Mouse (Mus musculus): ENCODE measurements at regions not wholly inside any gene's neighbourhood (a gene's known extent, or its start where the extent isn't known, plus 50 kb on each side); places are given as distances from the start of the nearest gene placed in this dataset.

DNA sequence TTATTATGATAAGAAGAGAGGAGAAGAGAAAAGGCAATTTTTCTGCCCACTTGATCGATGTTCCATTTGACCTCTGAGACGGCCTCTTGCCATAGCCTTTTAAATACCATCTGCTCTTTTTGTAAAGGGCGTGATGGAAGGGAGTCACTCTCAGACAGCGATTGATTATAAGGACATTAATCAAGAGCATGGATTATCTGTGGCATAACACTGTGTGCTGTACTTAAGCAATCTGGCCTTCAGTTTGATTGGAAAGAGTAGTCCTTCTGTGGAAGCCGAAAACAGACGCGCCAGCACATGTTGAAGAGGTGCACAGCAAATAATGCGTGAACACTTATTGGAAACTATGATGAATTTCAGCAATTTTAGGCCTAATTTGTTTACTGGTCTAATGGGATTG is 685.4 kb upstream of the Robo1 start:
- no peak for DNase-seq (ENCODE audit: inconsistent age in 2 of 2, low spot score in 1 of 2)

DNA sequence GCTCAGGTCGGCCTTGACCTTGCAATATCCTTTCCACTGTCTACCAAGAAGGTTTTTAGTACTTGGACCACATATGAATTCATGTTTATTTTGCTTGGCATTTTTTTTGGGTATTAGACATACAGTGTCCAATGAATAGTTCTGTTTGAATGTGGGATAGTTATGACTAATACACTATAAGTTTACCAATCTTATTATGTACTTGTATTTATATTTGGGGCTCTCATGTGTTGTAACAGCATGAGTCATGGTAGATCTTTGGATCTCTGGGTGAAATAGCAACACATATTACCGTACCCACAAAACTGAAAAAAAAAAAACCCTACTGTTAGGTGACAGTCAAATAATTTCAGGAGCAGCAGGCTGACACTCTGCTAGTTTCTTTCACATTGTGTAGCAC is 667.7 kb upstream of the Robo1 start:
- DNase-seq (ENCODE audit: inconsistent age in 2 of 2, low spot score in 1 of 2), result no peak

DNA sequence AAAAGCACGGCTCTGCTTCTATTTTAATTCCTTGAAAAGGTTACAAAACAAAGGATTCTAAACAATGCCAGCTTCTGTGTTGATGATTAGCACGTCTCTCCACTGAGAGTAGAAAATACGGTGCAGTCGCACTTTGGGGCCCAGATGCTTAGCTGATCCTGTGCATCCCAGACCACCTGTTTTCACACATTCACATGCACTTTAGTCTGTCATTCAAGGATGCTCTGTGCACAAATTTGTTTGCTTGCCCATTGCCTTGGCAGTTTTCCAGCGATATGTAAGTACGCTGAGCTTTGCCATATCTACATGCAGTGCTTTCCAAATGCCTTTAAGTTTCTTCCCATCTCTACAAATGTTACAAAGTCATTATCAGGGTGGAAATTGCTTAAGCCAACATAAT is 664.9 kb upstream of the Robo1 start:
- no peak for DNase-seq (ENCODE audit: inconsistent age in 2 of 2, low spot score in 1 of 2)

DNA sequence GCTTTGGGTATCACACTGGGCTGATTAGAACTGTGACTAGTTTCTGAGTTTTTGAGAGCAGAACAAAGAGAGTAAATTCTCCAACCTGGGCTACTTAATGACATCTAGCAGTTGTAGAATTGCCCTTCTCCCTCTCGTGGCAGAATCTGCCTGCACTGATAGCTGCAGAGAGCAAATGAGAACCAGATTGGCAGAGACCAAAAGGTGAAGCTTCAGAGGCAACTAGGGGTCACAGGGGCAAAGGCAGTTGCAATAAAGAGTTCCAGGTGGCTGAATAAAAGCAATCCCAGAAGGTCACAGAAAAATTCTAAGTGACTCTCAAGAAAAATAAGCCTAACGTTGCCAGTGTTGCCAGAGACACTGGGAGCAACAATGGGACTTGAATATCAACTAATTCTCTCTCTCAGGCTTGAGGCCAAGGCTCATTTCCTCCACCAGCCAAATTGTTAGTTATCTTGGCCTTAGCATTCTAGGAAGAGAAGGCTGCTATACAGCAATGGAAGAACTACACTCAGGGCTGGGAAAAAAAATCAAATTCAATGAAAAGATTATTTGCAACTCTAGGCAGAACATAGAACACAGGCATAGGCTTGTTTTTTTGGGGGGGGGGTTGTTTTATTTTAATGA is 629.9 kb upstream of the Robo1 start:
- DNase-seq (ENCODE audit: inconsistent age in 2 of 2, low spot score in 1 of 2), result no peak

DNA sequence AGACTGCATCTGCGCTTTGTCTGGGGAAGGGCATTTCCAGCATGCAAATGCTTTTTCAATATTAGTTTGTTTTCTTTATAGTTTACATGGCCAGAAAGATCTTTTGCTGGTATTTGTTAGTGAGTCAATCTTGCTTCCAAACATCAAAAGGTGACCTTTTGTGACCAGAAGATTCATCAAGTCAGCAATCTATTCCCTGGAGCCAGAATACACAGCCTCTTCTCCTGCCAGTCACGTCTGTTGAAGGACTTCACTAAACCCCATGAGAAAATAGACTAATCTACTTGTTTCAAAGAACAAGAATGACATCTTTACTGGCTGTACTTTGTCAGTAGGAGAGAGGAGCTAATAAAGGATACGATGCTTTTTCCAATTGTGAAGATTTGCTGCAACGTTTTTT is 614.6 kb upstream of the Robo1 start:
- peak in 1 of 2 experiments; percentile 39 for DNase-seq (ENCODE audit: inconsistent age in 2 of 2, low spot score in 1 of 2)

DNA sequence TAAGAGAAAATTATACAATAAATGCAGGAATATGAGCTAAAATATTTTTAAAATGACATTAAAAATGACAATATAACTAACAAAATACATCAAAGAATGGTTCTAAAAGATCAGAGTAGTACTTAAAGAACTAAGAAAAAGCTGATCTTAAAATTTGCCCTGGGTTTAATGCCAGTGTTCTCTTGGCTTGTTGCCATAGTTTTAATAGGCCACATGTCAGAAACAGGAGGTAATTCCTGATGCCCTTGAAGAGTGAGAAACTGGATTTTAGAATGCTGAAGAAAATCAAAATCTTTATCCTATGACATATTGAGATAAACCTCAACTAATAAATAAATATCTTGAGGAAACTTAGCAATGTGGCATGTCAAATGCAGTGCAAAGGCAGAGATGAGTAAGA is 602.3 kb upstream of the Robo1 start:
- no peak for DNase-seq (ENCODE audit: inconsistent age in 2 of 2, low spot score in 1 of 2)

DNA sequence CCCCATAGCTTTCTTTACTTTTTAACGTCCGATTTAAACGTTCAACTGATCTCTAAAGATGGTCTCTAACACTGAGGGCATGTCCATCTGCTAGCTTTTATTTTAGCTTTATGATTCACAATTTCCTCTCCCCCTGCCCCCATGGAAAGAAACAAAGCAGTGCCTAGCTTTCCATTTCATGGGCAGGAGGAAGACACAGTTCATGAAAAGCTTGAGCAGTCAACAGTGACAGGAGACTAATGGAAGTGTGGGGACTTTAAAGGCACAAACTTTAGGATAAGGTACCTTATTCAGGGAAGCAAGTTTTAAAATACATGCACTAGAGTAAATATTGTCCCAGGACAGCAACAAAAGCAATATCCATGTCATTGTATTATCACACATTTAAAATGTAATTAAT is 598.4 kb upstream of the Robo1 start:
- DNase-seq (ENCODE audit: inconsistent age in 2 of 2, low spot score in 1 of 2), result no peak

DNA sequence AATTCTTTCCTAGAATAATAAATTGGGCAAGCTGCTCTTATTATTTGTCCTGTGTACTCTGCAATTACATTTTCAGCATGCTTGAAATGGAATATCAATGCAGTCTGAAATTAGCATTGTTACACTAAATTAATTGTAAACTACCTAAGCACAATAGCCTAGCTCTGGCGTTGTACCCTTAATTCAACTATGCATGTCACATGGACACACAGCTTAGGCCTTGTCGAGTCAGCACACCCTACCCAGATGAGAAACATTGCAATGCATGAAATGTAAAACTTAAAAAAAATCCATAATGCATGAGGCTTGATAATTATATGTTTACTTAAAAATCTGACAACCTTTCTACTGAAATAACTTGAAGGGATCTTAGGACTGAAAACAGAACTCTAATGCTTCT is 596.2 kb upstream of the Robo1 start:
- no peak for DNase-seq (ENCODE audit: inconsistent age in 2 of 2, low spot score in 1 of 2)

DNA sequence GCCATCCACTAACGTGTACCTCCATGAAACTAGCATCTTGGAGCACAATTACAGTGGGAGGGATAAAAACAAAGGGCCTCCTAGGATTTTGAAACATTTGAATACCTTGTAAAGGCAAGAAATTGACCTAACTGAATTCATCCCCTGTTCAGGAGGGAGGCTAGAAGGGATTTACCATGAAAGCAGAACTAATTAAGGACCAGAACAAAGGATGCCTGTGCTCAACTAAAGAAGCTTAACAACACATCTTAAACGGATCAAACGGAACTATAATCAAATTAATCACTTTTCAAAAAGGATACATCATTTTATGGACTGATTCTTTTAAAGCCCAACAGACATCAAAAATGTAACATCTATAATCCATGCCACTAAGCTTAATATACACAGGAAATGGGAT is 590.9 kb upstream of the Robo1 start:
- DNase-seq (ENCODE audit: inconsistent age in 2 of 2, low spot score in 1 of 2), result no peak

DNA sequence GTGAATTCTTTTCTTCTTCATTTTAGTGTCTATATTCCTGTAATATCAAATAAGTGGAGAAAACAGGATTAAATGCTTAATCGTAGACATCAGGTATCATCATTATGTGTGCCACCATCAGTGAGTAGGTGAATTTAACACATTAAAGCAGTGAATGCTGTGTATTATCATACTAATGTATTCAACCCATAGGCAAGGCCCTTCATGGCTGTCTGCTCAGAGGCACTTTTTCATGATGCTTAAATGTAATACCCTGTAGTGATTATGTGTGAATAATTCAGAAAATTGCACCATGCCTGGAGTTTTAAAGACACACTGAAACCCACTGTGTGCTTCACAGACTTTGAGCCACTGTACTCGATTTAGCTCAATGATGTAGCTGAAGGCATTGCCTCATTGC is 583.2 kb upstream of the Robo1 start:
- DNase-seq (ENCODE audit: inconsistent age in 2 of 2, low spot score in 1 of 2), result no peak

DNA sequence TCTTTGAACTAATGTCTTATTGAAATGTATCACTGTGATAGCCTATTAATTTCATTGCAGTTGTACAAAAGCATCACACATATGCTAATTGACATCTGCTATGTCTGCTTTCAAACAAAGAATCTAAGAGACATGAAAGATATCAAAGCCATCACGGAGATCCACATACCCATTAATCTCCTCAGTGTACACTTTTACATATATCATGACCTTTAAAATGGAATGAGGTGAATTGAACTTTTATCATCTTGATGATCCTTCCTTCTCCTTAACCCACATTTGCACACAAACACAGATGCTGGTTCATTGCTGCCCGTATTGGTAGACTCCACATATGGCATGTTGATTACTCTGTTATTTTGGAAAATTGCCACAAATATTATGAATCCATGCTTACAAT is 570.2 kb upstream of the Robo1 start:
- DNase-seq (ENCODE audit: inconsistent age in 2 of 2, low spot score in 1 of 2), result no peak

DNA sequence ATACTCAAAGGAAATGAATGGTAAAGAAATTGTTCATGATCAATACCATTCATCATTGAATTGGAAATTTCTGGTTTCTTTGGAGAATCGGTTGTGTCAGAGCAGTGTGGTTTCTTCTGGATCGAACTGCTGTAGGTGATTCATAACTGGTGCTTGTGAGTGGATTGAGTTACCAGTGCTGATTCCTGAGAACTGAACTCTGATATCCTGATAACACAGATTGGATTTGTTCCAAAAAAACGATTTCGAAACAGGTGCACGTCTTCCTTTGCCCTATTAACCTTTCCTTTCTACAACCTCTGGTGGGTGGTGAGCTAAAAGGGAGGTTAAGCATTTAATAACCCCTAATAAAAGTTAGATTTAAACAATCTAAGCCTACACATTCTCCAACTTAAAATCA is 569.0 kb upstream of the Robo1 start:
- DNase-seq (ENCODE audit: inconsistent age in 2 of 2, low spot score in 1 of 2), result no peak

DNA sequence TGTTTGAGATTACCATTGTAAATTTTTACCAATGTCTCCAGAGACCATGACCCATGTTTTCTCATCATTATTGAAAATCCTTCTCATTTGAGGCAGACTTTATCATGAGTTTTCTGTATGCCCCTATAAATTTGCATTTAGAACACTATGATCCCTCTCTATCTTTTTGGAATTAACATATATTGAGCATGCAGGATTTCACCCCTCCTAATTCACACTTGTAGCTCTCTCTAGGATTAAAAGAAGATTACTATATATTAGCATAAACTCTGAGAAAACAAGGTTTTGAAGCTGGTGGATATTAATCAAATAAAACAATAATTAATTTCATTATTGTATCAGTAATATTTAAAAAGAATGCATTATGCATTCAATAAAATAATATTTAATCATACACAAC is 527.2 kb upstream of the Robo1 start:
- DNase-seq (ENCODE audit: inconsistent age in 2 of 2, low spot score in 1 of 2), result no peak

DNA sequence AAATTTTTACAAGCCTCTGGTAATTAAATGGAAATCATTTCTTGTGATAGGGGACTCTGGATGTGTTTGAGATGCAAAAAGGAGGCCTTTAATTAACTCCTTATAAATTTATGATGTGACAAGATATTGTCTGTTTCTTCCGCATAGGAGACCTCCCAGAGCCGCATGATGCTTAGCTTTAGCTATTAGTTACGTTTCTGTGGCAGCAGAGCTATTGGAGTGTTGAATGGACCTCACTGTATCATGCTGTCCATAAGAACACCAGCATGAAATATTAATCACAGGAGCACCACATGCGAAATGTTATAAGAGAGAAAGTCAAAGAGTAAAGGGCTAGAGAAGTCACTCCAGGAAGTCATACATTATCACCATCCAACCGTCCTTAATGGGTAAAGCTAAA is 495.3 kb upstream of the Robo1 start:
- DNase-seq (ENCODE audit: inconsistent age in 2 of 2, low spot score in 1 of 2), result no peak

DNA sequence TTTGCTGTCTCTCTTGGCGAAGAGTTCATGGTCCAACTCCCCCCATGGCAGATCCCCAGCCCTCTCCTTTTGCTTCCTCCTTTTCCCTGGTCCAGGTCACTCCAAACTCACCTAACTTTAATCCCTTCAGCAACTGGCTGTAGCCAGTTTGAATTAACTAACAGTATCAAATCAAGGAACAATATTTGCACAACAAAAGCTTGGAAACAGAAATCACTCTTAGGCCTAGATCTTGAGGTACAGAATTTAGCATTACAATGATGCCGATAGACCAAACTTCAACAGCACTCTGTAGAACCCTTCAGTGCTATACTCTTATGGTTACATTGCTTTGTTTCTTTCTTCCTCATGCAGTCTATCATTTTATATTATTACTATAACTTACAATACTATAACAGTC is 472.8 kb upstream of the Robo1 start:
- DNase-seq (ENCODE audit: inconsistent age in 2 of 2, low spot score in 1 of 2), result no peak

DNA sequence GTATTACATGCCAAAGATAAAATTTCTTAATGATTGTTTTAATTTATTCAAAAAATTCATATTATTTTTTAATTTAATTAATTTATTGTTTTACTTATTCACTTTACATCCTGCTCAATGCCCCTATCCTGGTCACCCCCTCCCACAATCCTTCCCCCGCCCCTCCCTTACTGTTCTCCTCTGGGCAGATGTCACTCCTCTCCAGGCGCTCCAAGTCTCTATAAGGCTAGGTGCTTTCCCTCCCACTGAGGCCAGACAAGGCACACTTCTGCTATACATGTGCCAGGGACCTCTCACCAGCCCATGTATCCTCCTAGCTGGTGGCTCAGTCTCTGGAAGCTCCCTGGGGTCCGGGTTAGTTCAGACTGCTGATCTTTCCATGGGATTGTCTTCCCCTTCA is 458.0 kb upstream of the Robo1 start:
- DNase-seq (ENCODE audit: inconsistent age in 2 of 2, low spot score in 1 of 2), result no peak

DNA sequence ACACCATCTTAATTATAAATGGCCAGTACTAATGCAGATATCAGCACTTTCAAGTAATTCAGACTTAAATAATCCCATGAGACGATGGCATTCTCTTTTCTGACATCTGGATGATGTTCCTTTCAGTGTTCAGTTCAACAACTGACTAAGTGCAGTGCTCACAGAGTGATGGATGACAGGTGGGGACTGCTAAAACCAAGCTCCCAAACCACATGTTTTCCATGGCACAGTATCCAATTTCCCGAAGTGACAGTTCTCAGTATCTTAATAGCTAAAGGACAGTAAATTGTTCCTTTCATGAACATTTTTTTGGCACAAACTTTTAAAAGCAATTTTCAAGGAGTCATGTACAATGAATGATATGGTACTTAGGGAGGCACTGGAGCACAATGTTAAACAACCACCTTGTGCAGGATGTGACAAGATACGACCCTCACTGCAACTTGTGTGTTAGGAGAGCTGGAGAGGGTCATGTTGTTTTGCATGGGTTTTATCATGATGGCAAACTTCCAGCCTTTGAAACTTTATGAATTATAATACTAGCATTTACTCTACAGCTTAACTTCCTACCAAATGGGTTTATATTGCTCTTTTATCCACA is 456.4 kb upstream of the Robo1 start:
- DNase-seq (ENCODE audit: inconsistent age in 2 of 2, low spot score in 1 of 2), result peak in 1 of 2 experiments; percentile 20

DNA sequence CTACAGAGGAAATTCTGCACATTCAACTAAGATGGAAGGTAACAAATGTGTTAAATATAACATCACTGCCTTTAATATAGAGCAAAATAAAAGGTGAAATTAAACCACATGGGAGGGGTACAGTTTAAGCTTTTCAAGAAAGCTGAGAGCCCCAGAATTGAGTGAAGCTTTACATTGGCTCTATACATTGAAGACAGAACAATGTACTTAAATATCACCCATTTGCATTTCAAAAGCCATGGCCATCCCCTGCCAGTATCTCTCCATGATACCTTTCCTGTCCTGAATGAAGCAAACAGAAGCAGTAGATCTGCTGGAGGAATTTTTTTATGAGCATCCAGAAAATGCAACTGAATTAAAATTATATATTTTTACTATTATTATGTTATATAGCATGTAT is 450.2 kb upstream of the Robo1 start:
- DNase-seq (ENCODE audit: inconsistent age in 2 of 2, low spot score in 1 of 2), result no peak

DNA sequence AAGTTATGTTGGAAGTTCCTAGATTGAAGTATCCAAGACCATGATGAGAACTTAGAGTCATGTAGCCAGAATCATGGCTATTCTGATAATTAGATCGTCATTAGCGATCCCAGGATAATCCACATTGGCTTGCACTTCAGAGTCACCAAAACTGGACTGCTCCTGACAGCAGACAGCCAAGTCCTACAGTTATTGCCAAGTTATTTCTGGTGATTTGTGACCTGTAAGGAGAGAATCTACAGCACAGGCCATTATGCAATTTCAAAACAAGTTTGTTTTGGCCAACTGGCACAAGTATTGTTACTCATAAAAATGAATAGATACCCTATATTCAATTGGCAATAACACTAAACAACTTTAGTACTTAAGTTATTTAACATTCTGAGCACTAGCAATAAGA is 447.9 kb upstream of the Robo1 start:
- no peak for DNase-seq (ENCODE audit: inconsistent age in 2 of 2, low spot score in 1 of 2)

DNA sequence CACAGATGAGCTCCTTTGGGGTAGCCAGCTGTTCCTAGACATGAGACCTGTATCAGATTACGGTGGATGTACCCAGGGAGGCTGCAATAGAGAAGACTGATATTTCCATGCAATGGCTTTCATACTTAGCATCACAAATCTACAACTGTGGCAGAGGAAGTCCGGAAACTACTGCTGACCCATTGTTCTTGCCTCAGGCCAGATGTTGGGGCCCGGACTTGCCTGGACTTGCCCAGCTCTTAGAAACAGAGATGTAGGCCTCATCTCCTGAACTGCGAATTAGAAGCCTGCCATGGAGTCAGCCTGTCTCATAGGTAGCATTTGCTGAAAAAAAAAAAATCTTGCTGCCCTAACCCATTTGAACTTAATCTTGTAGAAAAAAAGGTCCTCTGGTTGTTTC is 422.4 kb upstream of the Robo1 start:
- DNase-seq (ENCODE audit: inconsistent age in 2 of 2, low spot score in 1 of 2), result no peak

DNA sequence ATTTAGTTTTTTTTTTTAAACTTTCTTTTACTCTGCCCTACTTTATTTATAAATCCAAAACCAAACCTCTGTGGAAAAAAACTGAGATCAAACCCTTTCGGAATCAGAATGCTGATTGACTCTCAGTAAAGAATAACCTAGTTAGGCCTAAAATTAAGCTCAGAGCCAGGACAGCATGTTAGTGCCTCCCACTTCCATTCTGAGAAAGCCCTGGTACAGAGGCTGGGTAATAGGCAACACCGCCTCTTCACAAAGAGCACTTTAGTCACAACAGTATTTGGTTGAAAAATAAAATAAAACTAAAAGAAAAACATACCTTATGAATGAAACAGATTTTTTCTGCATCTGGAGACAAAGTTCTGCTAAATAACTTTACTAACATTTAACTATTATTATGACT is 418.4 kb upstream of the Robo1 start:
- no peak for DNase-seq (ENCODE audit: inconsistent age in 2 of 2, low spot score in 1 of 2)

DNA sequence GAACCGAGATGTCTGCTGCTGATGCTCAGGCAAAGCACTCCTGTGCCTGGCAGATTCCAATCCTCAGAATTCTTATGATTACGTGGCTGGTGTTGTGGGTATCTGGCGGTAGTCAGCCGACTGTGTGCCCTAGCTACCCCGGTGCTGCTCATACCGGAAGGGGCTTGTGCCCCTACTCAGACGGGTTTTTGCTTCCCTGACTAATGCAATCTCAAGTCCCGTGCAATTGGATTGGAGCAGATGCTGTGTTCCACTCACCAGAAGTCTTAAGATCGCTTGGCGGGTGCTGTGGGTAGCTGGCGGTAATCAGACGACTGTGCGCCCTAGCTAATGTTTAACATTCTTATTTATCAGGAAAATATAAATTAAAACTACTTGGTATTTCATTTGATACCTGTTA is 385.0 kb upstream of the Robo1 start:
- no peak for DNase-seq (ENCODE audit: inconsistent age in 2 of 2, low spot score in 1 of 2)

DNA sequence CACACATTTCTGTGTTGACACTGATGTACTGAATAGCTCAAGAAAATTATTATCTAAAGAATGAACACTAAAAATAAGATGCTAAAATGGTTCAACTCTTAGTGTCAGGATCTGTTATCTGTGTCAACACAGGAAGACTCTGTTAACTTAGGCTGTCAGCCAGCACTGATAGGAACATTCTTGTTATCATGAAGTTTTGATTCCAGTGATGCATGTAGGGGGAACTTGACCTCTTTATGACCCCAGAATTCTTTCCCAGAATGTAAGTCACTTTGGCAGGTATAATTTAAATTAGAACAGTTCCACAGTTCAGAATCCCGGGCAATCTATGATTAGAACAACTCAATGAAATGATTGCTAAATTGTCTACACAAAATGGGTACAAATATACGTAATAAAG is 363.9 kb upstream of the Robo1 start:
- DNase-seq (ENCODE audit: inconsistent age in 2 of 2, low spot score in 1 of 2), result no peak

Data from adrenal gland, adult (tissue).